Mouse (Mus musculus) central nervous system, embryonic 11.5 days (tissue): ENCODE data around the gene Gm49318. TPM values are rescaled to one million over a fixed set of nuclear protein-coding genes. Genes with fewer than 3 reads are reported as not detected.

Experiments
- polyA plus RNA-seq: library from polyadenylated mRNA; depleted of rRNA; stranded (reverse); fragments of >200 nt; gene quantifications from 2 replicates; pipeline ENCODE4 v1.2.3, GENCODE M21; 2012; rRNA removed

Gm49318 gene
- polyA plus RNA-seq, result 0.08 and 0.12 TPM in 2 replicates

GRCm38 (mm10) chr9:22070791-22071573 is at the start of gene Gm49318, which contains the start of gene Zfp653:
Gene Gm49318, minus strand, starts transcription at chr9:22071259.
Gene Zfp653, minus strand, starts transcription at chr9:22071376.

GRCm38 (mm10) chr9:22116740-22117426 is 45.8 kb upstream of the Gm49318 start, which contains the start of gene Elof1:
Gene Elof1, minus strand, starts transcription at chr9:22117172.

DNA sequence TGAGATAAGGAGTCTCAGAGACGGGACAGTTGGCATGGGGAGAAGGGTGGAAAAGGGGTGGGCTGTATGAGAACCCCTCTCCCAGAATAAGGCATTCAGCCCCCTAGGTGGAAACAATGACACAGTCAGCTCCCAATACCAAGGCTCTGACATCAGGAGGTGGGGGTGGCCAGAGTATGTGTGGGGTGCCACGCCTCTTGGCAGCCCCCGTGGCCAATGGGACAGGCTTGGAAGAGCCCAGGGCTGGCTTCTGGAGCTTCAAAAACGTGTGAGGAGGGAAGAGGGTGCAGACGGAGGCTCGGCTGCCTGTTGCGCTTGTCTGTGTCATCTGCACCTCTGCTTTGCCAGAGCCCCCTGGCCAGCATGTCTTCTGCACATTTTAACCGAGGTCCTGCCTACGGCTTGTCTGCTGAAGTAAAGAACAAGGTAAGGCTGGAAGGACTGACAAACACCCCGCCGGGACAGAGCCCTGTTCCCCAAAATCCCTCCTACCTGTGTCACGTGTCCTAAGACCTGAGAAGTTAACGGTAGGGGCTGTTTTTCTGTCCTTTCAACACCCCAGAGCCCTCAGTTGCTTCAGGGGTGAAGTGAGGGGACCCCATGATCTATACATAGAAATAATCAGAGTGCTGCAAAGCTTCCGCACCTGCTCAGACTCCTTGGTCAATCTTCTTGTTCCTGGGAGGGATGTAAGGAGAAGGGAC is 28.1 kb upstream of the Gm49318 start, which contains the start of gene Cnn1:
Cnn1 (plus strand) TSS at position 224 of the 704 bp plus-strand sequence.

GRCm38 (mm10) chr9:22085022-22085834 is 14.2 kb upstream of the Gm49318 start, which contains the start of gene Ecsit:
Gene Ecsit, minus strand, starts transcription at chr9:22085438.

DNA sequence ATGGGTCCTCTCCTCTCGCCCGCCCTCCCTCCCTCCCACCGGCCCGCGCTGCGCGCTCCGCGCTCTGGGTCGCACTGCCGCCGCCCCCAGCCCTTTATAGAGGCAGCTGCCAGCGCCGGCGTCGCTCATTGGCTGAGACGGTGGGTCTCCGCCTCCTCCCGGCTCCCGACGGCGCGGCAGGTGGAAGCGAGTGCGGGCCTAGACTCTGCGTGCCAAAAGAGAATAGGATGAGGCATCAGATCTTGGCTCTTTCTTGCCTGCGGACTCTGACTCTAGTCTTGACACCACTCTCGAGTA is 19.2 kb downstream of the Gm49318 start, which contains the start of gene Elavl3:
Elavl3 (minus strand) TSS at position 66 of the 297 bp plus-strand sequence.

DNA sequence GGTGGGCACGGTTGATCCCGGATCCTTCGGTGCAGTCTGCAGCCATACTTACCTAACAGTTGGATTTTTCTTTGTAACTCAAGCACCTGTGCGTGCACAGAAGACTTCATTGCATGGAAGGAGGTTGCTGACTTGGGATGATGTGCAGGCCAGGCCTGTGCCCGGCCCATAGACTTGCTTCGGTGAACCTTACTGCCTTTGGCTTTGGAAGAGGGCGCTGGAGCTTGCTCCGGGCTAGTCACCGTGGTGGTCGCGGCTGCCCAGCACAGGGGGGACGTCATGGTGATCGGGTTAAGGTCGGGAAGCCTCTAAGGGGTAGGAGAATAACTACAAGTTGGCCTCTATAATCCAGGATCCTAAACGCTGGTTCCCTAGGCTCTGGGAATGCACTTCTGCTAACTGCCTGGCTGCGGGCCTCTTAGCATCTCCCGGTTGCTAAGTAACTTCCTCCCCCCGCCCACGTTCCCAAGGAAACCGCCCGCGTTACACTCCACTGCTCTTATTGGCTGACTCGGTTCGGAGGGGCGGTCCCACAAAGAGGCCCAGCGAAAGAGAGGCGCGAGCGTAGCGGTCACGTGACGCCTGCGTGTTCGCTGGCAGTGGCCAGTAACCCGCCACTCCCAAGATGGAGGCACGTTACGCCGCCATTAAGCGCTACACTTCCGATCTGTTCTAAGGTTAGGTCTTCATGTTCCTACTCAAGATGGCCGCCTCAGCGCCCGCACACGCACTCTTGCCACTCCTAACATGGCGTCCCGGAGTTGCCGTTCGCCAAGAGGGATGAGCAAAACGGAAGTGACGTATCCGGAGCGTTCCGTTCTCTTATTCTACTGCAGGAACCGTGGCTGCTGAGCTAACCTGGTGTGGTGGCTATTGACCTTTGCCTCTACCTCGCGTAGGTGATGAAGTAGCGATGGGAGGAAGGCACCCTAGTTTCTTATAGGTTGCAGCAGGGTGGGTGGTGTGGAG is 68.6 kb downstream of the Gm49318 start, which contains the start of the genes Ccdc151 and Prkcsh:
Ccdc151 (minus strand) TSS at position 441 of the 969 bp plus-strand sequence.
Prkcsh (plus strand) TSS at position 613 of the 969 bp plus-strand sequence.

GRCm38 (mm10) chr9:21989230-21990110 is 81.6 kb downstream of the Gm49318 start, which contains the start of gene Rgl3:
Gene Rgl3, minus strand, starts transcription at chr9:21989446.

Other genes with a start within 250 kb of the Gm49318 start
- gene Angptl8, start 235.7 kb downstream of the Gm49318 start, polyA plus RNA-seq, result 0.17 and 0.86 TPM in 2 replicates
- gene Dock6, start 218.6 kb downstream of the Gm49318 start, polyA plus RNA-seq, result 47.1 and 89.7 TPM in 2 replicates
- gene Rab3d, start 153.1 kb downstream of the Gm49318 start, polyA plus RNA-seq, result 7.1 and 10.0 TPM in 2 replicates
- 7.9 and 8.4 TPM in 2 replicates for gene Ccdc159, start 143.8 kb downstream of the Gm49318 start, polyA plus RNA-seq
- gene Tmem205, start 143.7 kb downstream of the Gm49318 start, polyA plus RNA-seq, result 23.9 and 26.4 TPM in 2 replicates
- 30.6 and 36.7 TPM in 2 replicates for gene Plppr2, start 134.2 kb downstream of the Gm49318 start, polyA plus RNA-seq
- gene Swsap1, start 115.5 kb downstream of the Gm49318 start, polyA plus RNA-seq, result 7.4 and 7.8 TPM in 2 replicates
- gene Epor, start 107.8 kb downstream of the Gm49318 start, polyA plus RNA-seq, result 12.4 and 18.9 TPM in 2 replicates
- 3.3 and 3.4 TPM in 2 replicates for gene Rgl3, start 81.8 kb downstream of the Gm49318 start, polyA plus RNA-seq
- gene Ccdc151, start 68.6 kb downstream of the Gm49318 start, polyA plus RNA-seq, result 4.8 and 7.3 TPM in 2 replicates
- gene Prkcsh, start 68.5 kb downstream of the Gm49318 start, polyA plus RNA-seq, result 109 and 149 TPM in 2 replicates
- 84.7 and 86.4 TPM in 2 replicates for gene Elavl3, start 19.2 kb downstream of the Gm49318 start, polyA plus RNA-seq
- 35.9 and 38.7 TPM in 2 replicates for gene Zfp653, start 117 bp upstream of the Gm49318 start, polyA plus RNA-seq
- gene Ecsit, start 14.2 kb upstream of the Gm49318 start, polyA plus RNA-seq, result 19.9 and 30.4 TPM in 2 replicates
- 5.0 and 11.5 TPM in 2 replicates for gene Cnn1, start 28.0 kb upstream of the Gm49318 start, polyA plus RNA-seq
- 142 and 147 TPM in 2 replicates for gene Elof1, start 45.9 kb upstream of the Gm49318 start, polyA plus RNA-seq
- gene Acp5, start 64.5 kb upstream of the Gm49318 start, polyA plus RNA-seq, result 27.3 and 32.4 TPM in 2 replicates
- gene Pigyl, start 85.6 kb upstream of the Gm49318 start, polyA plus RNA-seq, result 49.8 and 79.8 TPM in 2 replicates
- 0.12 and 0.17 TPM in 2 replicates for gene Zfp872, start 116.8 kb upstream of the Gm49318 start, polyA plus RNA-seq
- gene Zfp809, start 154.5 kb upstream of the Gm49318 start, polyA plus RNA-seq, result 10.3 and 12.2 TPM in 2 replicates
- gene Zfp599, start 188.6 kb upstream of the Gm49318 start, polyA plus RNA-seq, result 2.6 and 3.8 TPM in 2 replicates
- 37.2 and 44.6 TPM in 2 replicates for gene Zfp810, start 236.4 kb upstream of the Gm49318 start, polyA plus RNA-seq